Mouse (Mus musculus): Measurements from ENCODE around the gene Pck2.

Gene Pck2

GRCm38 (mm10) chr14:55527940-55528339 lies 12.1 kb upstream of the Pck2 start:
- in situ Hi-C loops (cut with MboI) = no loop called here

- in situ Hi-C loops (cut with MboI) = no loop called here
These were observed 3.8 kb upstream of the Pck2 start for GRCm38 (mm10) chr14:55536116-55536745.

- in situ Hi-C loops (cut with MboI) = no loop called here
These were observed 788 bp downstream of the Pck2 start for GRCm38 (mm10) chr14:55540787-55541321.

GRCm38 (mm10) chr14:55542268-55542667 lies 2.2 kb downstream of the Pck2 start:
- in situ Hi-C loops (cut with MboI) = no loop called here

- in situ Hi-C loops (cut with MboI) = no loop called here
These were observed 4.3 kb downstream of the Pck2 start for GRCm38 (mm10) chr14:55544334-55544733.

GRCm38 (mm10) chr14:55550191-55550590 lies 10.1 kb downstream of the Pck2 start:
- in situ Hi-C loops (cut with MboI) = no loop called here

GRCm38 (mm10) chr14:55551347-55551746 lies 11.3 kb downstream of the Pck2 start:
- in situ Hi-C loops (cut with MboI) = no loop called here

- in situ Hi-C loops (cut with MboI) = no loop called here
These were observed 11.7 kb downstream of the Pck2 start for GRCm38 (mm10) chr14:55551794-55552193.

- in situ Hi-C loops (cut with MboI) = no loop called here
These were observed 14.6 kb downstream of the Pck2 start for GRCm38 (mm10) chr14:55554635-55555034.

GRCm38 (mm10) chr14:55555788-55556187 lies 15.7 kb downstream of the Pck2 start:
- in situ Hi-C loops (cut with MboI) = no loop called here

- in situ Hi-C loops (cut with MboI) = no loop called here
These were observed 16.9 kb downstream of the Pck2 start for GRCm38 (mm10) chr14:55557003-55557402.

GRCm38 (mm10) chr14:55557587-55557986 lies 17.5 kb downstream of the Pck2 start:
- in situ Hi-C loops (cut with MboI) = no loop called here

GRCm38 (mm10) chr14:55558740-55559448 lies 18.8 kb downstream of the Pck2 start:
- in situ Hi-C loops (cut with MboI) = no loop called here

GRCm38 (mm10) chr14:55559799-55560201 lies 19.7 kb downstream of the Pck2 start, which contains the start of gene Dcaf11:
Gene Dcaf11 (plus strand): TSS chr14:55560006.
- in situ Hi-C loops (cut with MboI) = no loop called here

GRCm38 (mm10) chr14:55560202-55561073 lies 20.4 kb downstream of the Pck2 start, which contains the start of gene A730061H03Rik:
Gene A730061H03Rik (minus strand): TSS chr14:55560406.
- in situ Hi-C loops (cut with MboI) = no loop called here

GRCm38 (mm10) chr14:55561860-55562259 lies 21.8 kb downstream of the Pck2 start:
- in situ Hi-C loops (cut with MboI) = no loop called here

- in situ Hi-C loops (cut with MboI) = no loop called here
These were observed 23.2 kb downstream of the Pck2 start for GRCm38 (mm10) chr14:55563249-55563648.

GRCm38 (mm10) chr14:55565748-55566147 lies 25.7 kb downstream of the Pck2 start:
- in situ Hi-C loops (cut with MboI) = no loop called here

GRCm38 (mm10) chr14:55567496-55567895 lies 27.4 kb downstream of the Pck2 start:
- in situ Hi-C loops (cut with MboI) = no loop called here

- in situ Hi-C loops (cut with MboI) = no loop called here
These were observed 30.5 kb downstream of the Pck2 start for GRCm38 (mm10) chr14:55570588-55570987.

- in situ Hi-C loops (cut with MboI) = no loop called here
These were observed 31.7 kb downstream of the Pck2 start for GRCm38 (mm10) chr14:55571760-55572159.

- in situ Hi-C loops (cut with MboI) = no loop called here
These were observed 35.2 kb downstream of the Pck2 start, which contains the start of gene Fitm1 for GRCm38 (mm10) chr14:55575302-55575701. Gene Fitm1 (plus strand): TSS chr14:55575617.

Measured in mature B cell (primary cell).